Mouse (Mus musculus) lung, embryonic 16.5 days (tissue): ENCODE measurements around the gene Mvp. TPM values are rescaled to one million over a fixed set of nuclear protein-coding genes. Genes with fewer than 3 reads are reported as not detected.

Source experiments
- ATAC-seq: fragments of 200-750 bp; cut with Nextera tagmentation; 2 replicates; pipeline ENCODE4 v1.8.0; 2017; ENCODE audit warnings: low read depth, mild to moderate bottlenecking, moderate library complexity
- H3K27ac ChIP-seq: fragments of 300-500 bp; sonication (generic); 2 replicates; pipeline ENCODE4 v1.5.1; 2014; ENCODE audit warnings: mild to moderate bottlenecking, control low read depth, low read length
- H3K27me3 ChIP-seq: fragments of 300-500 bp; sonication (generic); 2 replicates; pipeline ENCODE4 v1.6.1; 2014; ENCODE audit warnings: low read depth, low read length, mixed read lengths; ENCODE audit not compliant: control insufficient read depth, insufficient read depth
- H3K36me3 ChIP-seq: fragments of 300-500 bp; sonication (generic); 2 replicates; pipeline ENCODE4 v1.6.1; 2014; ENCODE audit warnings: low read length; ENCODE audit not compliant: control insufficient read depth, insufficient read depth
- H3K4me1 ChIP-seq: fragments of 300-500 bp; sonication (generic); replicated peaks from 2 replicates; pipeline ENCODE4 v1.6.1; 2014; ENCODE audit warnings: low read length, mixed read lengths; ENCODE audit not compliant: control insufficient read depth, insufficient read depth
- H3K4me2 ChIP-seq: fragments of 300-500 bp; sonication (generic); 2 replicates; pipeline ENCODE4 v1.6.1; 2014; ENCODE audit warnings: low read depth, low read length, control low read depth
- H3K4me3 ChIP-seq: fragments of 300-500 bp; sonication (generic); 2 replicates; pipeline ENCODE4 v1.5.1; 2014; ENCODE audit warnings: mild to moderate bottlenecking, low read length, control low read depth
- H3K9ac ChIP-seq: fragments of 300-500 bp; sonication (generic); 2 replicates; pipeline ENCODE4 v1.6.1; 2014; ENCODE audit warnings: low read length, control low read depth
- H3K9me3 ChIP-seq: fragments of 300-500 bp; sonication (generic); 2 replicates; pipeline ENCODE4 v1.6.1; 2016; ENCODE audit warnings: low read length; ENCODE audit not compliant: control insufficient read depth
- WGBS: fragments of 180-500 bp; shearing (Covaris S2); extraction: QIAGEN DNeasy Blood & Tissue Kit; methylation state at CpG from one replicate; pipeline ENCODE4 v1.1.7; 2014; 5-methylcytosine and 5-hydroxymethylcytosine counted together
- polyA plus RNA-seq: library from polyadenylated mRNA; unstranded; fragments of >200 nt; fragmentation: Nextera tagmentation; extraction: Ambion mirVana; gene quantifications from 2 replicates; pipeline ENCODE4 v1.2.1, GENCODE M21; 2015

Mvp gene
- polyA plus RNA-seq, 1 experiment from 2014 or later: 14.9 TPM

DNA sequence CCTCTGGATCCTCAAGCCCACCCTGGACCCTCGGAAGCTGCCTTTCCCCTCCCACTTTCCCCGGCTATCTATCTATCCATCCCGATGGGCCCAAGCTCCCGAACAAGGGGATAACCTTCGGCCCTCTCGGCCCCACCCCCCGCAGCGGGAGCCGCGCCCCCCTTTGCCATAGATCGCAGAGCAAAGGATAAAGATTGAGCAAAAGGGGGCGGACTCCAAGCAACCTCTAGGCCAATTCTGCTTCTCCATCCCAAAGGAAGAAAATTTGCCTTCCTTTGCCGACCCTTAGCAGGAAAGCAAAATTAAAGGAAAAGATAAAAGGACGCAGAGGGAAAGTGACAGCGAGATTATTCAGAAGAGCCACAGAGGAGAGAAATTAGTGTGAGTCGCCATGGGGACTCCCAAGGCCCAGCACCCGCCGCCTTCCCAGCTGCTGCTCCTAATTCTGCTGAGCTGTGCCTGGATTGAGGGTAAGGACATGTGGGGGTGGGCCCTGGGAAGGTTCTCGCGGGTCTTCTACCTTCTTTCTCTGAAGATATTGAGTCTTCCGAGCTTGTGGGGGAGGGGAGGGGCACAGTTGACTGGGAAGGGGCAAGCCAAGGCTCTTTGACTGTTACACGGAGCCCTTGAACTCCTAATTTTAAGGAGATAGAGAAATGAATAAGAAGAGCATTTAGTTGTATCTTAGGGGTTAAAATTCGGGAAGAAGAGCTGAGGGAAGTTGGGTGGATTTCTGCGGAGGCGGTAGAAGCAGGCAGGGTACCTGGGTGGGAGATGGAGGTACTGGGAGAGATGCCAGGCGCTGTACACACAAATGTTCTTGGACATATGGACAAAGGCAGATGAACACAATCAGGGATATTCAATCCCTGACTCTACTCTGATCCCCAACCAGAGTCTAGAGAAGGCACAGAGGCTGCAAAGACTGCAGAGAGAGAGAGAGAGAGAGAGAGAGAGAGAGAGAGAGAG lies 63.5 kb downstream of the Mvp start:
- H3K4me3 ChIP-seq: peak overlapping the region; percentile 5; the same call in 1 of the 2 replicates
- no peak overlapping the region for H3K9ac ChIP-seq
- H3K4me2 ChIP-seq: no peak overlapping the region
- H3K27me3 ChIP-seq: peaks cover 18% of the 10 kb centered on the region
- no peak overlapping the region for H3K27ac ChIP-seq
- no peaks in the 10 kb centered on the region for H3K9me3 ChIP-seq
- H3K36me3 ChIP-seq: no peaks in the 10 kb centered on the region
- ATAC-seq: no peak
- no peaks in the 10 kb centered on the region; the same call in 1 of the 2 replicates for H3K4me1 ChIP-seq
- WGBS: 8% methylated on average over 26 of the region's 26 CpGs

- Histone ChIP-seq H3K27me3 (peaks cover 18% of the 10 kb centered on the region), H3K9me3 (no peaks in the 10 kb centered on the region), H3K4me3 (peak within 1 kb of the TSS; percentile 54), H3K27ac (no peak within 1 kb of the TSS), H3K4me1 (no peaks in the 10 kb centered on the region; the same call in 1 of the 2 replicates), H3K9ac (0 out of 2 replicates have a peak within 1 kb of the TSS, but pooled peaks have one; percentile 50), H3K36me3 (no peaks in the 10 kb centered on the region), H3K4me2 (peak within 1 kb of the TSS; percentile 99)
- ATAC-seq: peak; percentile 90
- WGBS: under 1% methylated on average over 42 of the region's 42 CpGs
Measured at GRCm38 (mm10) chr7:126949793-126950646, 64.4 kb downstream of the Mvp start, which contains the start of gene Sez6l2. Sez6l2 (plus strand) TSS chr7:126950563.

DNA sequence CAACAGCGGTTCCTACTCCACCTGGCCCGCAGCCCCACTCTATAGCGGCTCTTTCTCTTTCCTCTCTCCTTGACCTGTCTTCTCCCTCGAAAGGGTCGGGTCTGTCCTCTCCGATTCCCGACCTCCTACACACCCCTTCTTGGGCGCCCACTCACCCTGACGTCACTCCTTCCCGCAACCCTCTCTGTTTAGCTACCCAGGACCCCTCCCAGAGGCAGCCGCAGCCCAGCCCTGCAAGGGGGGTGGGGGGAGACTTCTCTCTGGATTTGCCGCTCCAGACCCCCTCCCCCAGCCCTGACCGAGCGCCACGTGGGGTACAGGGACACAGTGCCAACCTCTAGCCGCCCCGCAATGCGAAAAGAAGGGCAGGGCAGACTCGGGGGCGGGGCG lies 65.0 kb downstream of the Mvp start, which contains the start of gene Asphd1:
Gene Asphd1 (minus strand): TSS at position 180 of the 390 bp plus-strand sequence.
- Histone ChIP-seq H3K36me3 (no peaks in the 10 kb centered on the region), H3K9ac (0 out of 2 replicates have a peak within 1 kb of the TSS, but pooled peaks have one; percentile 50), H3K27me3 (peaks cover 18% of the 10 kb centered on the region), H3K4me2 (peak within 1 kb of the TSS; percentile 99), H3K4me3 (peak within 1 kb of the TSS; percentile 54), H3K9me3 (no peaks in the 10 kb centered on the region), H3K4me1 (no peaks in the 10 kb centered on the region; the same call in 1 of the 2 replicates), H3K27ac (no peak within 1 kb of the TSS)
- WGBS: 2% methylated on average over 21 of the region's 21 CpGs
- ATAC-seq: no peak

DNA sequence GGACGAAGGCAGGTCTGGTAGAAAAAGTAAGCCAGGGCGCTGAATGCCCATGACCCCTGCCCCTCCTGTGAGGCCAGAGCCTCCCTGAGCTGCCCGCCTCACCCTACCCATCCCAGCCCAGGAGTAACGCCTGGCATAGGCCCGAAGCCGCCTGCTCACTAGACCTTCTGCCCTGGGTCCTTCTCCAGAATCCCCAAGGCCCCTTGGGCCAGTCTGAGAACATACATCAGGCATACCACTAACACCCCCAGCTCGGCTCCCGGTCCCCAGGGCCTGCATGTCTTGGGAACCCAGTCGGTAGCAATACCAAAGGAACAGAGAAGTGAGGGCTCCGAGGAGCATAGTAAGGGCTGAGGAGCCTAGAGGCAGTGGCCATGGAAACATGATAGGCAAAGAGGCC lies 65.8 kb downstream of the Mvp start:
- WGBS: 69% methylated on average over 10 of the region's 10 CpGs

GRCm38 (mm10) chr7:126946530-126946929 lies 67.9 kb downstream of the Mvp start:
- Histone ChIP-seq H3K9me3 (no peaks in the 10 kb centered on the region), H3K4me3 (no peak overlapping the region), H3K9ac (no peak overlapping the region), H3K4me2 (no peak overlapping the region), H3K36me3 (no peaks in the 10 kb centered on the region), H3K27me3 (peaks cover 17% of the 10 kb centered on the region), H3K4me1 (no peaks in the 10 kb centered on the region; the same call in 1 of the 2 replicates), H3K27ac (no peak overlapping the region)
- no peak for ATAC-seq
- 40% methylated on average over 3 of the region's 3 CpGs for WGBS

More for the DNA sequence above, 65.8 kb downstream of the Mvp start:
- Histone ChIP-seq H3K4me3 (no peak overlapping the region), H3K27me3 (peaks cover 18% of the 10 kb centered on the region), H3K9me3 (no peaks in the 10 kb centered on the region), H3K4me1 (no peaks in the 10 kb centered on the region; the same call in 1 of the 2 replicates), H3K4me2 (no peak overlapping the region), H3K27ac (no peak overlapping the region), H3K36me3 (no peaks in the 10 kb centered on the region), H3K9ac (no peak overlapping the region)
- no peak for ATAC-seq

DNA sequence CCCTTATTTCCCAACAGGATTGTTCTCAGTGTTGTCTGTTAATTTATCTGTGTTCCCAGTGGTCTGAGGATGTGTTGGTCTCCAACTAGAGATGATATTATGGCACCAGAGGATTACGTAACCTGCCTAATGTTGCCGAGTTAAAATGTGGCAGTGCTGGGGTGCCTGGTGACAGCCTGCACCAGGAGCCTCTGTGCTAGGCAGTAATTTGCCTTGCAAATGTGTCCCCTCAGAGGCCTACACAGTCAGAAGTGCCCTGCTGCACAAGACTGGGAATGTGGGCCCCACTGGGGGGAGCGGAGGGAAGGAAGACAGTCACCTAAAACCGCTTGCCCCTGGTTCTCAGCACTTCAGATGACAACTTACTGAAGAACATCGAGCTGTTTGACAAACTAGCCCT lies 72.6 kb downstream of the Mvp start:
- ATAC-seq: no peak

GRCm38 (mm10) chr7:126941171-126941570 lies 73.2 kb downstream of the Mvp start:
- Histone ChIP-seq H3K36me3 (peaks cover 5% of the 10 kb centered on the region; the same call in 1 of the 2 replicates), H3K9me3 (no peaks in the 10 kb centered on the region), H3K27me3 (no peaks in the 10 kb centered on the region), H3K27ac (no peak overlapping the region), H3K4me2 (no peak overlapping the region), H3K9ac (no peak overlapping the region), H3K4me3 (no peak overlapping the region), H3K4me1 (no peaks in the 10 kb centered on the region)
- ATAC-seq: no peak
- whole genome bisulfite sequencing: 47% methylated on average over 6 of the region's 6 CpGs

More for the DNA sequence above, 72.6 kb downstream of the Mvp start:
- H3K9ac ChIP-seq: no peak overlapping the region
- no peaks in the 10 kb centered on the region for H3K4me1 ChIP-seq
- H3K27ac ChIP-seq: no peak overlapping the region
- no peaks in the 10 kb centered on the region for H3K27me3 ChIP-seq
- no peaks in the 10 kb centered on the region; the same call in 1 of the 2 replicates for H3K36me3 ChIP-seq
- H3K9me3 ChIP-seq: no peaks in the 10 kb centered on the region
- H3K4me3 ChIP-seq: no peak overlapping the region
- no peak overlapping the region for H3K4me2 ChIP-seq
- WGBS: 72% methylated on average over 5 of the region's 5 CpGs
